In the genomic region with DNA sequence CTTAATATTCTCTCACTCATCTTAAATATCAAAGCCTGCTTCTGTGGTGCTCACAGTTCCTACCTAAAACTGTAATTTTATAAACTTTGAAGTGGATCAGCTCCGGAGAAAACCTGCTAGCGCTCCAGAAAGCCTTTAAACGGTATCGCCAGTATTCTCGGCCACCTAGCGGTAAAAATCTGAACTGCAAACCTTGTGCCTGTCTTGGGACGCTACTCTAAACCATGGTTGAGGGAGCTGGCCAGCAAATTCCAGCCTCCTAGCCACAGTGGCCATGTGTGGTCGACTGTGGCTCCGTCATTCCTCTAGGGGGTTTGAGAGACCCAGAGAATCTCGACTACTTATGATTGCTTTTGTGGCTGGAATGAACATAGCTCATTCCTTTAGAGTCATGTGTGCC, we compare ENCODE assay signal across 8 mouse cellular contexts. TPM values are rescaled to one million over a fixed set of nuclear protein-coding genes. Genes with fewer than 3 reads are reported as not detected.
DNase-seq lines count a peak whose midpoint lies in the region; ATAC-seq and TF ChIP-seq lines count a peak whose summit lies in the region.

No protein-coding gene starts in this region.

- no peak overlapping the region for H3K4me3 ChIP-seq in heart, embryonic 10.5 days
- peak overlapping the region; percentile 10; the same call in 1 of the 2 replicates for H3K4me3 ChIP-seq in gastrocnemius, adult 2 months
- no peak overlapping the region for H3K4me3 ChIP-seq in kidney, adult 2 months (ENCODE audit: insufficient read depth, low read depth, low read length)
- H3K4me3 ChIP-seq in midbrain, embryonic 14.5 days (replicated peaks; ENCODE audit: low read depth, low read length) = no peak overlapping the region

- peak; percentile 94 for TF ChIP-seq CTCF in gastrocnemius, adult 2 months (IDR thresholded peaks at IDR 0.05)
- peak; percentile 76 for TF ChIP-seq CTCF in kidney, adult 2 months (conservative IDR thresholded peaks at IDR 0.05; ENCODE audit: insufficient read depth, insufficient read length, low read depth, low read length)

- no peak for TF ChIP-seq POLR2A in kidney, adult 2 months (IDR thresholded peaks at IDR 0.05; ENCODE audit: low read depth, low read length)

- H3K4me2 ChIP-seq in midbrain, embryonic 14.5 days (ENCODE audit: low read length) = no peak overlapping the region

- peak; percentile 94 for DNase-seq in heart, adult 11 months
- DNase-seq in heart, embryonic 10.5 days (ENCODE audit: low spot score) = no peak
- DNase-seq in cerebellum, postnatal 25 days = peak; percentile 86 to 92
- peak; percentile 89 for DNase-seq in gastrocnemius, adult 2 months
- peak; percentile 89 for DNase-seq in kidney, adult 2 months
- peak; percentile 82 for DNase-seq in left cerebral cortex, postnatal 4 days
- DNase-seq in midbrain, embryonic 14.5 days = peak; percentile 92
- peak; percentile 36 for DNase-seq in spleen, adult 12 weeks (ENCODE audit: low spot score)

- H3K9ac ChIP-seq in midbrain, embryonic 14.5 days (replicated peaks; ENCODE audit: low read length) = no peak overlapping the region

- peaks cover 11% of the 10 kb centered on the region; the same call in 1 of the 2 replicates for H3K4me1 ChIP-seq in heart, embryonic 10.5 days
- no peaks in the 10 kb centered on the region for H3K4me1 ChIP-seq in kidney, adult 2 months (ENCODE audit: control insufficient read depth, insufficient read depth, low read length)
- H3K4me1 ChIP-seq in midbrain, embryonic 14.5 days (ENCODE audit: control insufficient read depth, insufficient read depth, low read length) = no peaks in the 10 kb centered on the region

- intact Hi-C loops in gastrocnemius, adult 2 months (cut with DNase I) = loop anchor here (1.0 kb wide), 1 partner anchor 108 kb away; no protein-coding TSS in a partner anchor
- intact Hi-C loops in left cerebral cortex, postnatal 4 days (cut with DNase I) = no loop called here

- H3K9me3 ChIP-seq in heart, embryonic 10.5 days = no peaks in the 10 kb centered on the region
- no peaks in the 10 kb centered on the region for H3K9me3 ChIP-seq in midbrain, embryonic 14.5 days (ENCODE audit: control insufficient read depth, low read length)

- no peaks in the 10 kb centered on the region for H3K36me3 ChIP-seq in heart, embryonic 10.5 days
- H3K36me3 ChIP-seq in kidney, adult 2 months (ENCODE audit: control insufficient read depth, insufficient read depth, low read length) = no peaks in the 10 kb centered on the region; the same call in none of the 2 replicates
- peaks cover 10% of the 10 kb centered on the region for H3K36me3 ChIP-seq in midbrain, embryonic 14.5 days (ENCODE audit: control insufficient read depth, insufficient read depth, low read length)

- peak; percentile 48; the same call in 1 of the 2 replicates for ATAC-seq in midbrain, embryonic 14.5 days (ENCODE audit: low FRiP score, low TSS enrichment)

- no peak overlapping the region for H3K27ac ChIP-seq in heart, embryonic 10.5 days
- no peak overlapping the region for H3K27ac ChIP-seq in gastrocnemius, adult 2 months
- no peak overlapping the region for H3K27ac ChIP-seq in kidney, adult 2 months (ENCODE audit: insufficient read depth, low read depth, low read length)
- H3K27ac ChIP-seq in midbrain, embryonic 14.5 days (replicated peaks; ENCODE audit: low read depth, low read length) = no peak overlapping the region

- H3K27me3 ChIP-seq in heart, embryonic 10.5 days (ENCODE audit: insufficient read depth, poor library complexity, severe bottlenecking) = no peaks in the 10 kb centered on the region
- no peaks in the 10 kb centered on the region for H3K27me3 ChIP-seq in kidney, adult 2 months (replicated peaks; ENCODE audit: control insufficient read depth, insufficient read depth, low read length)
- no peaks in the 10 kb centered on the region for H3K27me3 ChIP-seq in midbrain, embryonic 14.5 days (ENCODE audit: control insufficient read depth, insufficient read depth, low read length)

- WGBS in heart, embryonic 10.5 days = 8% methylated on average over 10 of the region's 10 CpGs
- WGBS in kidney, adult 2 months = 3% methylated on average over 10 of the region's 10 CpGs
- WGBS in midbrain, embryonic 14.5 days = 9% methylated on average over 10 of the region's 10 CpGs

RNA-seq across cellular contexts. Expression of a gene that starts 25.4 kb away (rescaled TPM):
- 5.2 and 5.7 TPM in 2 replicates for polyA plus RNA-seq in heart, embryonic 10.5 days (2016; fragmentation: Nextera tagmentation; extraction: Ambion mirVana)
- 1 to 10 TPM; 1.7 to 2.2 TPM for total RNA-seq in gastrocnemius, adult 2 months (2021)
- polyA plus RNA-seq in kidney, adult 2 months (2012; rRNA removed) = 13.3 and 15.3 TPM in 2 replicates
- total RNA-seq in left cerebral cortex, postnatal 4 days (2021) = 10 to 100 TPM; 22.4 to 24.3 TPM
- 7.3 and 8.9 TPM in 2 replicates for polyA plus RNA-seq in midbrain, embryonic 14.5 days (2014; fragmentation: Nextera tagmentation; extraction: Ambion mirVana)

RNA-seq across cellular contexts. Expression of a gene that starts 29.7 kb away (rescaled TPM):
- 0.59 TPM in 1 of 2 replicates, not detected in the other for polyA plus RNA-seq in heart, embryonic 10.5 days (2016; fragmentation: Nextera tagmentation; extraction: Ambion mirVana)
- not detected for total RNA-seq in gastrocnemius, adult 2 months (2021)
- 15.6 and 17.2 TPM in 2 replicates for polyA plus RNA-seq in kidney, adult 2 months (2012; rRNA removed)
- under 1 TPM; 0.32 to 0.46 TPM for total RNA-seq in left cerebral cortex, postnatal 4 days (2021)
- 0.19 and 0.66 TPM in 2 replicates for polyA plus RNA-seq in midbrain, embryonic 14.5 days (2014; fragmentation: Nextera tagmentation; extraction: Ambion mirVana)

Comparison
In these comparisons a context has a peak if more than half of its experiments do, and no peak if none do; other contexts are left out.
1. RNA of a gene that starts 29.7 kb away (polyA plus RNA-seq): 15.6 to 17.2 TPM in kidney, adult 2 months; 0.19 to 0.66 TPM in midbrain, embryonic 14.5 days and 0.59 TPM in heart, embryonic 10.5 days; every median in the first group is over 10 times any median in the second.